Mouse (Mus musculus): ENCODE results near the gene Ehd1.

DNA sequence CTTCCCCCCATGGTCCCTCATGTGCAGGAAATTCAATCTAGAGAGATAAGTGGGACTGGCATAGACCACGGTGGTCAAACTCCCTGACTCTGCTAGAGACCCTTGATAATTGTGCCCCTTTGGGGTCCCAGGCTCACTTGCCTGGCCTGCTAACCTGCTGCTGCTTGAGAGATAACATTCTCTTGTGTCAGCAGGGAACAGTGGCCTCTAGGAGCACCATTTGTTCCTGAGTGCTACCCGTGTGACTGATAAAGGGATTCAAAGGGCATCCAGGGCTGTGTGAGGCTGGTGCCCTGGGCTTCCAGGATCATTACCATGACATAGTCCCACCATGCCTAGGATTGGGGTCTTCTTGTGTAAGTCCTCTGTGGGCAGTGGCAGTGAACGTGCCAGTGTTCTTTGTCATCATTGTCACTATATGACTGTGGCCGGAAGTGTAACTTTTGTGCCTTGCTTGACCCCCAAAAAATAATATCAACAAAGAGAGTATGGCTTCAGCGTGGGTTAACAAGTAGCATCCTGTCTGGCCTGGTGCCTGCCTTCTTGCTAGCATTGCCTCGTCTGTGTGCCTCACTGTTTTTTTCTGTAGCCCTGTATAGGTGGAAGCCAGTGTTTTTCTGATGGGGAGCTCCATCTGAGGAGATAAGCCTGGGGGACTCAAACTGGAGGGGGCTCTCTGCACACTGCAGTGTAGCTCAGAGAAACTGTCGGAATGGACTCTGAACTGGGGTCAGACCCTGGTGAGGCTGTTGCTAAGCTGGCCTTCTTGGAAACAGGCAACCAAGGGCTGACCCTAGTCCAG is 9.3 kb downstream of the Ehd1 start:
- no peak for TF ChIP-seq ZC3H11A (IDR thresholded peaks at IDR 0.05; ENCODE audit: borderline replicate concordance, low read depth, low read length)
- no peak for TF ChIP-seq ZNF384 (IDR thresholded peaks at IDR 0.05; ENCODE audit: low read depth, low read length)
